Mouse (Mus musculus): ENCODE results near the gene Tspan10. TPM values are rescaled to one million over a fixed set of nuclear protein-coding genes. Genes with fewer than 3 reads are reported as not detected.

The Tspan10 gene
- polyA plus RNA-seq, 1 experiment from 2014 or later = not detected

DNA sequence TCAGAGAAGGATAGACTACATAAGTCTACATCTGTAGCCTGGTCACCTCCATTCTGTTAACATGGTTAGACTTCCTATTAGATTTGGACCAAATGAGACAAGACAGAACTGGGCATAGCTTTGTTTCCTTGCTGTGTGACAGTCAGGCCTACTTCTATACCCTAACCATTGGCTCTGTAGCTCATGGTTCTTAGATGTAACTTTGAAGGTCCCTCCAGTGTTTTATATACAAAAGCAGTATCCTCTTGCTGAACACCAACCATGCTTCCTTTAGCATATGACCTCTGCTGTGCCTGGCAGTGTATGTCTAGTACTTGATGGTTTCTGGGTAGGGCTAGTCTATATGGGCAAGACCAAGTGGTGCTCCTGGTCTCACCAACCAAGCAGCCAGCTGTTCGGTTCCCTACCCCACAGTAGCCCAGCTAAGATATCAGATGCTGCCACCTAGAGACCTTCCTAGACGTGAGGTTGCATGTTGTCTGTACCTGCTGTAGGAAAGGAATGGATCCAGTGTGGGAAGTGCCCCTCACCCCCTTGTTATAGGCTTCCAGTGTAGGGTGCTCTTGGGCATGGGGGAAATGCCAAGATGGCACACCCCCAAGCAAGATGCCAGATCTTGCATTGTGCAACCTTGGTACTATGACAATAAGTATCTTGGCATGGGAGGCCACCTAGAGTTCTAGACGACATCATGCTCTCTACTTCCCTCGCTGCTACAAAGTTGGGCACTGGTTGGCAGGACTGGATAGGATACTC, 48.0 kb downstream of the Tspan10 start:
- Histone ChIP-seq H3K9ac (replicated peaks; ENCODE audit: low read length) (peak overlapping the region; percentile 84), H3K4me3 (ENCODE audit: low read length) (no peak overlapping the region), H3K9me3 (ENCODE audit: low read length) (no peaks in the 10 kb centered on the region), H3K36me3 (ENCODE audit: insufficient read depth, low read length) (peaks cover 41% of the 10 kb centered on the region), H3K27ac (ENCODE audit: low read length) (peak overlapping the region; percentile 93), H3K4me2 (replicated peaks; ENCODE audit: low read depth, low read length) (peak overlapping the region; percentile 82), H3K4me1 (ENCODE audit: insufficient read depth, low read length) (peaks cover 38% of the 10 kb centered on the region), H3K27me3 (ENCODE audit: insufficient read depth, low read length) (no peaks in the 10 kb centered on the region)
- no peak for ATAC-seq (ENCODE audit: low FRiP score, low TSS enrichment)
- 33% methylated on average over 4 of the region's 4 CpGs for WGBS

DNA sequence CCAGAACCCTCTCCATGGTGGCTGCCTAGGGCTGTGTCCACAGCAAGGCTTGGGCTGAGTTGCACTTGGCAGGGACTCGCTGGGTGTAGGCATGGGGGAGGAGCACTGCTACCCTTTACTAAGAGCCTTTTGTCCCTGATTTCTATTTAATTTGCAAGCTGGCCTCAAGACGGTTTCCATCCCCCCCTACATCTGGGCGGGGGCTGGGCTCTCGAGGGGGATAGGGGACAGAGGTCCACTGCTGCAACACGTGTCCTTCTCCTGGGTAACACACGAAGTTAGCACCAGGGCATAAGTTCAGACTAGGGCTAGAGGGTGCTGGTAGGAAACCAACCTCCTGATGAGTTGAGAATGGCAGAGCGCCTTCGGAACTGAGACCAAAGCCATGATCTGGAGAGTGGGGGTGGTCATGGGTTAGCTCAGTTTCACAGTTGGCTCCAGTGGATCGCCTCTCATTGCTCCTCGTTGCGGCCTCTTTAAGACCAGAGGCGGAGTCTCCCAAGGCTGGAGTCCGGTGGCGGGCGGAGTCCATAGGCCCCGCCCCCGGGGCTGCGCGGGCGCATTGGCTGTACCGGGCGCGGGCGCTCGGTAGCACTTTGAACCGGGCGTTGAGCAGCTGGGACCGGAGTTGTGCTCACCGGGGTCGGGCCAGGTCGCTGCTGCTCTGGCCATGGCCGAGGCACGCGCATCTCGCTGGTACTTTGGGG, 49.0 kb downstream of the Tspan10 start, which contains the start of gene Slc25a10:
Slc25a10 (plus strand) TSS at position 524 of the 707 bp plus-strand sequence.
- Histone ChIP-seq H3K9ac (replicated peaks; ENCODE audit: low read length) (peak within 1 kb of the TSS; percentile 84), H3K4me1 (ENCODE audit: insufficient read depth, low read length) (peaks cover 33% of the 10 kb centered on the region), H3K36me3 (ENCODE audit: insufficient read depth, low read length) (peaks cover 46% of the 10 kb centered on the region), H3K4me2 (replicated peaks; ENCODE audit: low read depth, low read length) (peak within 1 kb of the TSS; percentile 82), H3K27ac (ENCODE audit: low read length) (peak within 1 kb of the TSS; percentile 93), H3K9me3 (ENCODE audit: low read length) (no peaks in the 10 kb centered on the region), H3K27me3 (ENCODE audit: insufficient read depth, low read length) (no peaks in the 10 kb centered on the region), H3K4me3 (ENCODE audit: low read length) (peak within 1 kb of the TSS; percentile 90)
- WGBS = under 1% methylated on average over 35 of the region's 35 CpGs
- ATAC-seq (ENCODE audit: low FRiP score, low TSS enrichment) = peak; percentile 87

DNA sequence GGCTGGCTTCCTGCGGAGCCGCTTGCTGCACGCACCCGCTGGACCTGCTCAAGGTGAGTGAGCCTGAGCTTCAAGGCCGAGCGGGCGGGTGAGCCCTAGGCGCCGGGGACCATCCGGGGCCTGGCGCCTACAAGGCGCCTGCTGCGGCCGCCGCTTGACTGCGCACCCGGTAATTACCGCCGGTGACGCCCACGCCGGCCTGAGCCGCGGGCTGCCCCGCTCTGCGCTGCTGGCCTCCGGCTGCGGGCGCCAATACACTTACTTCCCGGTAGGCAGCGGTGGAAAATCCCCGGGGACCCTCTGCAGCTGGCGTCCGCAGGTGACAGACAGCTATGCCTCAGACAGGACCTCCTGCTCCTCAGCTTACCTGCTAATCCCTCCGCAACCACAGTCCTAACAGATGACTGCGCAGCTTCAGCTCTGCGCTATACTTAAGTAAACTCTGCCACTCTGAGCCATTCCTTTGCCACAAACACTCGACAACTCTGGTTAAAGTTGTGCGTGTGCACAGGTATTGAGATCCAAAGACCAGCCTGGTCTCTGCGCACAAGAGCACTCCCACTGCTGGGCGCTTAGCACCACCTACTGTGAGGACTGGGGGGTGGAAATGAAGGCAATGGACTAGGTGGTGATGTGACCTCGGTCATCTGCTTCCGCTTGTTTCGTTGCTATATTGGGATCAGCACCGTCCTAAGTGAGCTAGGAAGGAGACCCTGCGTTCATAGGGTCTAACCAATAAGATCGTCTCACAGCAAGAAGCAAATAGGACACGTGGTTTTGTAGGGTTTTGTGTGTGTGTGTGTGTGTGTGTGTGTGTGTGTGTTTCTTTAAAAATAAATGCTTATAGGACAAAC, 49.8 kb downstream of the Tspan10 start:
- H3K36me3 ChIP-seq (ENCODE audit: insufficient read depth, low read length) = peaks cover 46% of the 10 kb centered on the region
- H3K4me3 ChIP-seq (ENCODE audit: low read length) = peak overlapping the region; percentile 90
- H3K9me3 ChIP-seq (ENCODE audit: low read length) = no peaks in the 10 kb centered on the region
- H3K4me1 ChIP-seq (ENCODE audit: insufficient read depth, low read length) = peaks cover 33% of the 10 kb centered on the region
- under 1% methylated on average over 45 of the region's 48 CpGs for WGBS
- peak; percentile 25; the same call in 1 of the 2 replicates for ATAC-seq (ENCODE audit: low FRiP score, low TSS enrichment)
- no peaks in the 10 kb centered on the region for H3K27me3 ChIP-seq (ENCODE audit: insufficient read depth, low read length)
- H3K9ac ChIP-seq (replicated peaks; ENCODE audit: low read length) = peak overlapping the region; percentile 84
- peak overlapping the region; percentile 93 for H3K27ac ChIP-seq (ENCODE audit: low read length)
- peak overlapping the region; percentile 82 for H3K4me2 ChIP-seq (replicated peaks; ENCODE audit: low read depth, low read length)

DNA sequence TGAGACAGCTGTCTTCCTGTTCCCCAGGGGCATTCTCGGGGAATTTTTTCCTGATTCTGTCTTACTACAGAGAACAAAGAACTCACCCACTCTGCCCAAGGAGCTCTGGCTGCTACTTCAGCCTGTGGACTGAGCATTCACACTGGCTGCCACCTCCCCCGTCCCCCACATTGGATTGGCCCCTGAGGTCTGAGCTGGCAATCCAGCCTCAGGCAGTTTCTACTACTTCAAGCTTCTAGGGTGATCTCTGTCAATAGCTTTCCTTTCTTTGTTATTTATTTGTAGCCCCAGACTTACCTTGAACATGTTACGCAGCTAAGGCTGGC, 50.4 kb downstream of the Tspan10 start:
- no peak for ATAC-seq (ENCODE audit: low FRiP score, low TSS enrichment)
- Histone ChIP-seq H3K36me3 (ENCODE audit: insufficient read depth, low read length) (peaks cover 46% of the 10 kb centered on the region), H3K9me3 (ENCODE audit: low read length) (no peaks in the 10 kb centered on the region), H3K4me1 (ENCODE audit: insufficient read depth, low read length) (peaks cover 33% of the 10 kb centered on the region), H3K9ac (replicated peaks; ENCODE audit: low read length) (peak overlapping the region; percentile 84), H3K27me3 (ENCODE audit: insufficient read depth, low read length) (no peaks in the 10 kb centered on the region), H3K4me2 (replicated peaks; ENCODE audit: low read depth, low read length) (peak overlapping the region; percentile 82), H3K4me3 (ENCODE audit: low read length) (peak overlapping the region; percentile 90), H3K27ac (ENCODE audit: low read length) (peak overlapping the region; percentile 93)
- WGBS = 31% methylated on average over 3 of the region's 3 CpGs

DNA sequence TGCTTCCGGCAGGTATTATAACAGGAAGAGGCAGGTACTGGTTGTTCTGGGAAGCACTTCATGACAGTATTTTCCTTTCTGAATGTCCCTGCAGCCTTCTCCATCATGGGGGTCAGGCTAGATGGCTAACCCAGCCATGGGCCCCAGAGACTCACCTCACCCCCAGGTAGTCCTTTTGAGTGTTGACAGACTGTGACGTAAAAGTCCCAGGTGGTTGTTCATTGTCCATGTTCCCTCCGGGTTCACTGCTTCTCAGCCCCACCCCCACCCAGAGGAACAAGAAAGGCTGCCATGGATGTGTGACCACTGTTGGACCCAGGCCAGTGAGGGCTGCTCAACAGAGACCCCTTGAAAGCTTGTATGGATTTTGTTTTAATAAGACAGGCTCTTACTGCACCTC, 50.9 kb downstream of the Tspan10 start:
- peak overlapping the region; percentile 82 for H3K4me2 ChIP-seq (replicated peaks; ENCODE audit: low read depth, low read length)
- H3K27me3 ChIP-seq (ENCODE audit: insufficient read depth, low read length) = no peaks in the 10 kb centered on the region
- H3K27ac ChIP-seq (ENCODE audit: low read length) = peak overlapping the region; percentile 93
- H3K9me3 ChIP-seq (ENCODE audit: low read length) = no peaks in the 10 kb centered on the region
- ATAC-seq (ENCODE audit: low FRiP score, low TSS enrichment) = no peak
- peaks cover 33% of the 10 kb centered on the region for H3K4me1 ChIP-seq (ENCODE audit: insufficient read depth, low read length)
- peaks cover 46% of the 10 kb centered on the region for H3K36me3 ChIP-seq (ENCODE audit: insufficient read depth, low read length)
- H3K9ac ChIP-seq (replicated peaks; ENCODE audit: low read length) = peak overlapping the region; percentile 84
- 43% methylated on average over 3 of the region's 3 CpGs for WGBS
- peak overlapping the region; percentile 90 for H3K4me3 ChIP-seq (ENCODE audit: low read length)

DNA sequence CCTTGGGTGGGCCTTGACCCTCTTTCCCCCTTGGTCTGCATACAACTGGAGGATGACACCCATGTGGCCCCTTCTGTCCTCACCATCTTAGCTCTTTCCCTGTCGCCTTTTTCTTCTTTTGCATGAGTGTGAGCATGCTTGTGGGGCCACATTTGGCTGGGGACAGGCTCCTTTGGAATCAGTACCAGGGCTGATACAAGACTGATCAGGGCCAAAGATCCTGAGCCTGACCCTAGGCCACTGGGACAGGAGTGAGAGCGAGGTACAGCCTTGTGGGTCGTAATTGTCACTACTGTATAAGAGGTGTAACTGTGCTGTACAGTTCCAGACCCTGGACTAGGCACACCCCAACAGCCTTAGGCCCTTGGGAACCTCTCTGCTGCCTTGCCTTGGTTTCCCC, 51.5 kb downstream of the Tspan10 start:
- no peak overlapping the region; the same call in 1 of the 2 replicates for H3K27ac ChIP-seq (ENCODE audit: low read length)
- WGBS = 80% methylated on average over 3 of the region's 3 CpGs

More for the DNA sequence above, 51.5 kb downstream of the Tspan10 start:
- no peak for ATAC-seq (ENCODE audit: low FRiP score, low TSS enrichment)
- Histone ChIP-seq H3K4me1 (ENCODE audit: insufficient read depth, low read length) (peaks cover 33% of the 10 kb centered on the region), H3K36me3 (ENCODE audit: insufficient read depth, low read length) (peaks cover 40% of the 10 kb centered on the region), H3K9ac (replicated peaks; ENCODE audit: low read length) (peak overlapping the region; percentile 84; the same call in 1 of the 2 replicates), H3K4me3 (ENCODE audit: low read length) (peak overlapping the region; percentile 90; the same call in 1 of the 2 replicates), H3K27me3 (ENCODE audit: insufficient read depth, low read length) (no peaks in the 10 kb centered on the region), H3K9me3 (ENCODE audit: low read length) (no peaks in the 10 kb centered on the region), H3K4me2 (replicated peaks; ENCODE audit: low read depth, low read length) (peak overlapping the region; percentile 82)

Other genes starting within 250 kb of the Tspan10 start
- gene Bahcc1, start 209.7 kb upstream of the Tspan10 start, polyA plus RNA-seq (2015; fragmentation: Nextera tagmentation; extraction: Ambion mirVana) = 13.2 and 14.2 TPM in 2 replicates
- gene Actg1, start 94.1 kb upstream of the Tspan10 start, polyA plus RNA-seq (2015; fragmentation: Nextera tagmentation; extraction: Ambion mirVana) = 2,803 and 2,860 TPM in 2 replicates
- gene Fscn2, start 81.1 kb upstream of the Tspan10 start, polyA plus RNA-seq (2015; fragmentation: Nextera tagmentation; extraction: Ambion mirVana) = 0.72 and 0.82 TPM in 2 replicates
- gene Faap100, start 63.9 kb upstream of the Tspan10 start, polyA plus RNA-seq (2015; fragmentation: Nextera tagmentation; extraction: Ambion mirVana) = 42.3 and 44.8 TPM in 2 replicates
- gene Nploc4, start 4.9 kb upstream of the Tspan10 start, polyA plus RNA-seq (2015; fragmentation: Nextera tagmentation; extraction: Ambion mirVana) = 34.1 and 34.4 TPM in 2 replicates
- 0.39 and 0.45 TPM in 2 replicates for gene Pde6g, start 10.9 kb downstream of the Tspan10 start, polyA plus RNA-seq (2015; fragmentation: Nextera tagmentation; extraction: Ambion mirVana)
- 15.4 and 15.9 TPM in 2 replicates for gene Oxld1, start 15.4 kb downstream of the Tspan10 start, polyA plus RNA-seq (2015; fragmentation: Nextera tagmentation; extraction: Ambion mirVana)
- 40.6 and 43.9 TPM in 2 replicates for gene Ccdc137, start 15.5 kb downstream of the Tspan10 start, polyA plus RNA-seq (2015; fragmentation: Nextera tagmentation; extraction: Ambion mirVana)
- gene Arl16, start 25.0 kb downstream of the Tspan10 start, polyA plus RNA-seq (2015; fragmentation: Nextera tagmentation; extraction: Ambion mirVana) = 46.5 and 50.4 TPM in 2 replicates
- gene Mrpl12, start 42.0 kb downstream of the Tspan10 start, polyA plus RNA-seq (2015; fragmentation: Nextera tagmentation; extraction: Ambion mirVana) = 176 and 177 TPM in 2 replicates
- gene Slc25a10, start 49.2 kb downstream of the Tspan10 start, polyA plus RNA-seq (2015; fragmentation: Nextera tagmentation; extraction: Ambion mirVana) = 120 and 123 TPM in 2 replicates
- 4.7 and 5.5 TPM in 2 replicates for gene Gcgr, start 88.1 kb downstream of the Tspan10 start, polyA plus RNA-seq (2015; fragmentation: Nextera tagmentation; extraction: Ambion mirVana)
- gene Mcrip1, start 107.1 kb downstream of the Tspan10 start, polyA plus RNA-seq (2015; fragmentation: Nextera tagmentation; extraction: Ambion mirVana) = 218 and 232 TPM in 2 replicates
- gene Ppp1r27, start 108.5 kb downstream of the Tspan10 start, polyA plus RNA-seq (2015; fragmentation: Nextera tagmentation; extraction: Ambion mirVana) = 0.55 and 0.57 TPM in 2 replicates
- 843 and 914 TPM in 2 replicates for gene P4hb, start 130.6 kb downstream of the Tspan10 start, polyA plus RNA-seq (2015; fragmentation: Nextera tagmentation; extraction: Ambion mirVana)
- 696 and 712 TPM in 2 replicates for gene Arhgdia, start 139.0 kb downstream of the Tspan10 start, polyA plus RNA-seq (2015; fragmentation: Nextera tagmentation; extraction: Ambion mirVana)
- gene Alyref, start 155.7 kb downstream of the Tspan10 start, polyA plus RNA-seq (2015; fragmentation: Nextera tagmentation; extraction: Ambion mirVana) = 92.2 and 372 TPM in 2 replicates
- gene Anapc11, start 155.8 kb downstream of the Tspan10 start, polyA plus RNA-seq (2015; fragmentation: Nextera tagmentation; extraction: Ambion mirVana) = 195 and 197 TPM in 2 replicates
- gene Npb, start 165.8 kb downstream of the Tspan10 start, polyA plus RNA-seq (2015; fragmentation: Nextera tagmentation; extraction: Ambion mirVana) = 27.7 and 33.8 TPM in 2 replicates
- gene Pcyt2, start 175.3 kb downstream of the Tspan10 start, polyA plus RNA-seq (2015; fragmentation: Nextera tagmentation; extraction: Ambion mirVana) = 164 and 174 TPM in 2 replicates
- 38.9 and 39.3 TPM in 2 replicates for gene Sirt7, start 182.6 kb downstream of the Tspan10 start, polyA plus RNA-seq (2015; fragmentation: Nextera tagmentation; extraction: Ambion mirVana)
- 24.3 and 25.4 TPM in 2 replicates for gene Mafg, start 191.0 kb downstream of the Tspan10 start, polyA plus RNA-seq (2015; fragmentation: Nextera tagmentation; extraction: Ambion mirVana)
- 26.8 and 27.3 TPM in 2 replicates for gene Pycr1, start 201.1 kb downstream of the Tspan10 start, polyA plus RNA-seq (2015; fragmentation: Nextera tagmentation; extraction: Ambion mirVana)
- gene Myadml2, start 205.5 kb downstream of the Tspan10 start, polyA plus RNA-seq (2015; fragmentation: Nextera tagmentation; extraction: Ambion mirVana) = 0.51 and 0.73 TPM in 2 replicates
- gene Notum, start 218.5 kb downstream of the Tspan10 start, polyA plus RNA-seq (2015; fragmentation: Nextera tagmentation; extraction: Ambion mirVana) = 4.8 and 5.9 TPM in 2 replicates
- 146 TPM in 2 replicates for gene Aspscr1, start 230.3 kb downstream of the Tspan10 start, polyA plus RNA-seq (2015; fragmentation: Nextera tagmentation; extraction: Ambion mirVana)

All from kidney, embryonic 16.5 days (tissue).